Mouse (Mus musculus): ENCODE data around the gene Dnttip1. TPM values are rescaled to one million over a fixed set of nuclear protein-coding genes. Genes with fewer than 3 reads are reported as not detected.

The Dnttip1 gene
- polyA plus RNA-seq, 1 experiment: 47.3 TPM

GRCm38 (mm10) chr2:164746693-164747092 is 910 bp downstream of the Dnttip1 start:
- Histone ChIP-seq H3ac (ENCODE audit: control insufficient read depth, insufficient read length, low read depth) (peak overlapping the region; percentile 92), H3K79me3 (ENCODE audit: low read depth) (peaks cover 29% of the 10 kb centered on the region), H3K27me3 (ENCODE audit: control insufficient read depth, insufficient read depth, insufficient read length) (no peaks in the 10 kb centered on the region), H3K79me2 (ENCODE audit: control insufficient read depth, insufficient read depth) (peaks cover 52% of the 10 kb centered on the region), H3K36me3 (ENCODE audit: control insufficient read depth, insufficient read depth) (peaks cover 24% of the 10 kb centered on the region), H3K4me3 (ENCODE audit: insufficient read depth, poor library complexity, severe bottlenecking) (peak overlapping the region; percentile 85)
- no peak for TF ChIP-seq CTCF (IDR thresholded peaks at IDR 0.05; ENCODE audit: control insufficient read depth, insufficient read depth, insufficient read length)
- no peak for TF ChIP-seq MYOD1 (IDR thresholded peaks at IDR 0.05; ENCODE audit: control insufficient read depth, insufficient read length, low read depth)
- TF ChIP-seq FOSL1 (IDR thresholded peaks at IDR 0.05; ENCODE audit: insufficient read depth, low read length, poor library complexity, severe bottlenecking): no peak
- TF ChIP-seq MYOG (IDR thresholded peaks at IDR 0.05; ENCODE audit: control insufficient read depth, extremely low read depth, insufficient read length): no peak
- no peak for TF ChIP-seq MAX (IDR thresholded peaks at IDR 0.05)

- no peak for TF ChIP-seq FOSL1 (IDR thresholded peaks at IDR 0.05; ENCODE audit: insufficient read depth, low read length, poor library complexity, severe bottlenecking)
- TF ChIP-seq CEBPB (IDR thresholded peaks at IDR 0.05; ENCODE audit: low read depth): no peak
- no peak for TF ChIP-seq MAX (IDR thresholded peaks at IDR 0.05)
- no peak for TF ChIP-seq MYOD1 (IDR thresholded peaks at IDR 0.05; ENCODE audit: control insufficient read depth, insufficient read length, low read depth)
- no peak for TF ChIP-seq USF1 (IDR thresholded peaks at IDR 0.05; ENCODE audit: low read depth)
- peaks cover 37% of the 10 kb centered on the region for H3K36me3 ChIP-seq (ENCODE audit: control insufficient read depth, insufficient read depth)
Measured at GRCm38 (mm10) chr2:164748191-164748590, 2.4 kb downstream of the Dnttip1 start.

GRCm38 (mm10) chr2:164748991-164749390 is 3.2 kb downstream of the Dnttip1 start:
- H3K27me3 ChIP-seq (ENCODE audit: control insufficient read depth, insufficient read depth, insufficient read length): no peaks in the 10 kb centered on the region
- H3K79me3 ChIP-seq (ENCODE audit: low read depth): peaks cover 29% of the 10 kb centered on the region
- no peak overlapping the region for H3ac ChIP-seq (ENCODE audit: control insufficient read depth, insufficient read length, low read depth)
- no peak for TF ChIP-seq MYOG (IDR thresholded peaks at IDR 0.05; ENCODE audit: control insufficient read depth, extremely low read depth, insufficient read length)
- peak; percentile 86 for TF ChIP-seq FOSL1 (IDR thresholded peaks at IDR 0.05; ENCODE audit: insufficient read depth, low read length, poor library complexity, severe bottlenecking)
- TF ChIP-seq MAX (IDR thresholded peaks at IDR 0.05): no peak
- no peak for TF ChIP-seq MYOD1 (IDR thresholded peaks at IDR 0.05; ENCODE audit: control insufficient read depth, insufficient read length, low read depth)
- no peak for TF ChIP-seq CEBPB (IDR thresholded peaks at IDR 0.05; ENCODE audit: low read depth)
- TF ChIP-seq CTCF (IDR thresholded peaks at IDR 0.05; ENCODE audit: control insufficient read depth, insufficient read depth, insufficient read length): no peak
- H3K36me3 ChIP-seq (ENCODE audit: control insufficient read depth, insufficient read depth): peaks cover 44% of the 10 kb centered on the region
- peaks cover 60% of the 10 kb centered on the region for H3K79me2 ChIP-seq (ENCODE audit: control insufficient read depth, insufficient read depth)
- no peak overlapping the region for H3K4me3 ChIP-seq (ENCODE audit: insufficient read depth, poor library complexity, severe bottlenecking)

More at GRCm38 (mm10) chr2:164748191-164748590, 2.4 kb downstream of the Dnttip1 start:
- Histone ChIP-seq H3K4me3 (ENCODE audit: insufficient read depth, poor library complexity, severe bottlenecking) (no peak overlapping the region), H3K79me2 (ENCODE audit: control insufficient read depth, insufficient read depth) (peaks cover 60% of the 10 kb centered on the region), H3K27me3 (ENCODE audit: control insufficient read depth, insufficient read depth, insufficient read length) (no peaks in the 10 kb centered on the region), H3K79me3 (ENCODE audit: low read depth) (peaks cover 29% of the 10 kb centered on the region), H3ac (ENCODE audit: control insufficient read depth, insufficient read length, low read depth) (no peak overlapping the region)

GRCm38 (mm10) chr2:164752454-164752853 is 6.7 kb downstream of the Dnttip1 start:
- Histone ChIP-seq H3K4me3 (ENCODE audit: insufficient read depth, poor library complexity, severe bottlenecking) (no peak overlapping the region), H3K27me3 (ENCODE audit: control insufficient read depth, insufficient read depth, insufficient read length) (no peaks in the 10 kb centered on the region), H3K36me3 (ENCODE audit: control insufficient read depth, insufficient read depth) (peaks cover 76% of the 10 kb centered on the region), H3K79me2 (ENCODE audit: control insufficient read depth, insufficient read depth) (peaks cover 43% of the 10 kb centered on the region), H3ac (ENCODE audit: control insufficient read depth, insufficient read length, low read depth) (no peak overlapping the region), H3K79me3 (ENCODE audit: low read depth) (peaks cover 16% of the 10 kb centered on the region)
- TF ChIP-seq MYOD1 (IDR thresholded peaks at IDR 0.05; ENCODE audit: control insufficient read depth, insufficient read length, low read depth) (no peak), FOSL1 (IDR thresholded peaks at IDR 0.05; ENCODE audit: insufficient read depth, low read length, poor library complexity, severe bottlenecking) (no peak), CEBPB (IDR thresholded peaks at IDR 0.05; ENCODE audit: low read depth) (no peak), USF1 (IDR thresholded peaks at IDR 0.05; ENCODE audit: low read depth) (no peak), CTCF (IDR thresholded peaks at IDR 0.05; ENCODE audit: control insufficient read depth, insufficient read depth, insufficient read length) (no peak), MYOG (IDR thresholded peaks at IDR 0.05; ENCODE audit: control insufficient read depth, extremely low read depth, insufficient read length) (no peak)

- no peaks in the 10 kb centered on the region for H3K27me3 ChIP-seq (ENCODE audit: control insufficient read depth, insufficient read depth, insufficient read length)
- no peak overlapping the region for H3K4me3 ChIP-seq (ENCODE audit: insufficient read depth, poor library complexity, severe bottlenecking)
- peaks cover 16% of the 10 kb centered on the region for H3K79me3 ChIP-seq (ENCODE audit: low read depth)
- peaks cover 31% of the 10 kb centered on the region for H3K79me2 ChIP-seq (ENCODE audit: control insufficient read depth, insufficient read depth)
- H3K36me3 ChIP-seq (ENCODE audit: control insufficient read depth, insufficient read depth): peaks cover 82% of the 10 kb centered on the region
- H3ac ChIP-seq (ENCODE audit: control insufficient read depth, insufficient read length, low read depth): no peak overlapping the region
- TF ChIP-seq USF1 (IDR thresholded peaks at IDR 0.05; ENCODE audit: low read depth): no peak
- TF ChIP-seq CEBPB (IDR thresholded peaks at IDR 0.05; ENCODE audit: low read depth): no peak
- no peak for TF ChIP-seq FOSL1 (IDR thresholded peaks at IDR 0.05; ENCODE audit: insufficient read depth, low read length, poor library complexity, severe bottlenecking)
- TF ChIP-seq MAX (IDR thresholded peaks at IDR 0.05): no peak
- no peak for TF ChIP-seq CTCF (IDR thresholded peaks at IDR 0.05; ENCODE audit: control insufficient read depth, insufficient read depth, insufficient read length)
- TF ChIP-seq MYOD1 (IDR thresholded peaks at IDR 0.05; ENCODE audit: control insufficient read depth, insufficient read length, low read depth): no peak
- no peak for TF ChIP-seq MYOG (IDR thresholded peaks at IDR 0.05; ENCODE audit: control insufficient read depth, extremely low read depth, insufficient read length)
Measured at GRCm38 (mm10) chr2:164754105-164754504, 8.3 kb downstream of the Dnttip1 start.

- Histone ChIP-seq H3K79me3 (ENCODE audit: low read depth) (peaks cover 14% of the 10 kb centered on the region), H3K36me3 (ENCODE audit: control insufficient read depth, insufficient read depth) (peaks cover 89% of the 10 kb centered on the region), H3K27me3 (ENCODE audit: control insufficient read depth, insufficient read depth, insufficient read length) (no peaks in the 10 kb centered on the region), H3K4me3 (ENCODE audit: insufficient read depth, poor library complexity, severe bottlenecking) (no peak overlapping the region), H3ac (ENCODE audit: control insufficient read depth, insufficient read length, low read depth) (no peak overlapping the region), H3K79me2 (ENCODE audit: control insufficient read depth, insufficient read depth) (peaks cover 24% of the 10 kb centered on the region)
- TF ChIP-seq FOSL1 (IDR thresholded peaks at IDR 0.05; ENCODE audit: insufficient read depth, low read length, poor library complexity, severe bottlenecking) (no peak), USF1 (IDR thresholded peaks at IDR 0.05; ENCODE audit: low read depth) (no peak), CEBPB (IDR thresholded peaks at IDR 0.05; ENCODE audit: low read depth) (no peak), MAX (IDR thresholded peaks at IDR 0.05) (no peak), MYOG (IDR thresholded peaks at IDR 0.05; ENCODE audit: control insufficient read depth, extremely low read depth, insufficient read length) (no peak), CTCF (IDR thresholded peaks at IDR 0.05; ENCODE audit: control insufficient read depth, insufficient read depth, insufficient read length) (no peak), MYOD1 (IDR thresholded peaks at IDR 0.05; ENCODE audit: control insufficient read depth, insufficient read length, low read depth) (no peak)
Measured at GRCm38 (mm10) chr2:164754800-164755199, 9.0 kb downstream of the Dnttip1 start.
